Mouse (Mus musculus) heart, embryonic 11.5 days (tissue): ENCODE measurements around the gene Synpo2l. TPM values are rescaled to one million over a fixed set of nuclear protein-coding genes. Genes with fewer than 3 reads are reported as not detected.

Experiments
- ATAC-seq: fragments of 200-750 bp; cut with Nextera tagmentation; replicated peaks from 2 replicates; pipeline ENCODE4 v1.8.0; 2017; ENCODE audit warnings: moderate library complexity; ENCODE audit not compliant: insufficient number of reproducible peaks, low FRiP score, low TSS enrichment
- H3K27ac ChIP-seq: fragments of 300-500 bp; sonication (generic); 2 replicates; pipeline ENCODE4 v1.5.1; 2014; ENCODE audit warnings: mild to moderate bottlenecking, low read depth, low read length
- H3K27me3 ChIP-seq: fragments of 300-500 bp; sonication (generic); 2 replicates; pipeline ENCODE4 v1.6.1; 2014; ENCODE audit warnings: mild to moderate bottlenecking, low read length, mixed read lengths; ENCODE audit not compliant: control insufficient read depth, insufficient read depth
- H3K36me3 ChIP-seq: fragments of 300-500 bp; sonication (generic); 2 replicates; pipeline ENCODE4 v1.6.1; 2014; ENCODE audit warnings: mild to moderate bottlenecking, low read length, moderate library complexity, mixed read lengths; ENCODE audit not compliant: control insufficient read depth, insufficient read depth
- H3K4me1 ChIP-seq: fragments of 300-500 bp; sonication (generic); 2 replicates; pipeline ENCODE4 v1.6.1; 2014; ENCODE audit warnings: low read length; ENCODE audit not compliant: control insufficient read depth, insufficient read depth
- H3K4me2 ChIP-seq: fragments of 300-500 bp; sonication (generic); 2 replicates; pipeline ENCODE4 v1.6.1; 2014; ENCODE audit warnings: mild to moderate bottlenecking, moderate library complexity
- H3K4me3 ChIP-seq: fragments of 300-500 bp; sonication (generic); 2 replicates; pipeline ENCODE4 v1.5.1; 2014; ENCODE audit warnings: low read depth, low read length
- H3K9ac ChIP-seq: fragments of 300-500 bp; sonication (generic); 2 replicates; pipeline ENCODE4 v1.6.1; 2014; ENCODE audit warnings: mild to moderate bottlenecking, low read depth, low read length, moderate library complexity
- H3K9me3 ChIP-seq: fragments of 300-500 bp; sonication (generic); replicated peaks from 2 replicates; pipeline ENCODE4 v1.6.1; 2016; ENCODE audit warnings: low read length; ENCODE audit not compliant: control insufficient read depth
- WGBS: fragments of 180-500 bp; shearing (Covaris S2); extraction: QIAGEN DNeasy Blood & Tissue Kit; methylation state at CpG from one replicate; pipeline ENCODE4 v1.1.7; 2014; ENCODE audit not compliant: insufficient replicate concordance; 5-methylcytosine and 5-hydroxymethylcytosine counted together
- polyA plus RNA-seq: library from polyadenylated mRNA; unstranded; fragments of >200 nt; fragmentation: Nextera tagmentation; extraction: Ambion mirVana; gene quantifications from 2 replicates; pipeline ENCODE4 v1.2.1, GENCODE M21; 2014

Gene Synpo2l
- polyA plus RNA-seq, 1 experiment from 2014 or later: 106 TPM

DNA sequence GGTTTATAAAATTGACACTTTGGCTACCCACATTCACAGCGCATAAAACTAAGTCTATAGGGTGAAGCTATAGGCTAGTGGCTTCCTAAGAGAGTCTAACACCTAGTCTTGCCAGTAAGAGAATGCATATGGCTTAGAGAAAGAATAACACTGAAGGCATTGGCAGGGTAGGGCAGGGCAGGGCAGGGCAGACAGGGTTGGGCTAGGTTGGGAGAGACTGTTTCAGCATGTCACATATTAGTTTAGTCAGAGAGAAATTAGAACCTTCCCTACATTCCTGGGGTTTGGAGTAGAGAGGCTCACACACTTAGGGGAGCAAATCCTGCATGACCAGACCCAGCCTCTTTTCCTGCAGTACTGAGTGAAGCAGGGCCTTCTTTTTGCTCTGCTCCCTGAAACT, 685 bp downstream of the Synpo2l start:
- H3K4me2 ChIP-seq: peak overlapping the region; percentile 57

DNA sequence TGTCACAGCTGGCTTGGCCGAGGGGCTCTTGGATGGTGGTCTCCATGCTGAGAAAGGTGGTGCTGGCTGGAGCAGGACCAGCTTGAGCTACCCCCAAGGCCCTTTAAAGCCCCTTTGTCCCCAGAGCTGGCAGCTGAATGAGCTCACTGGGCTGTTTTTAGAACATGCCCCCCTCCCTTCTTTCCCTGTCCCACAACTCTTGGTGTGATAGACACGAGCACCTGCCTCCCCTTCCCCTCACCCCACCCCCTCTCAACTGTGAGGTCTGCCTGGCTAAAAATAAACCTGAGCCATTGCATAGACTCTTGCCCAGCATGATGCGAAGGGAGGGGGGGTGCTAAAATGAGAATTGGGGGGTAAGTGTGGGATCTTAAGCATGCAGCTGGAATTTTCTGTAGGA, 3.7 kb downstream of the Synpo2l start:
- Histone ChIP-seq H3K4me1 (peaks cover 31% of the 10 kb centered on the region), H3K9me3 (no peaks in the 10 kb centered on the region), H3K36me3 (no peaks in the 10 kb centered on the region), H3K4me2 (peak overlapping the region; percentile 92), H3K27ac (peak overlapping the region; percentile 97), H3K27me3 (no peaks in the 10 kb centered on the region), H3K4me3 (peak overlapping the region; percentile 52), H3K9ac (peak overlapping the region; percentile 87)
- peak; percentile 29; the same call in 1 of the 2 replicates for ATAC-seq
- WGBS: 21% methylated on average over 3 of the region's 3 CpGs

More for the DNA sequence above, 685 bp downstream of the Synpo2l start:
- 56% methylated on average over 1 of the region's 1 CpGs for WGBS
- Histone ChIP-seq H3K4me1 (peaks cover 17% of the 10 kb centered on the region), H3K27me3 (no peaks in the 10 kb centered on the region), H3K9me3 (no peaks in the 10 kb centered on the region), H3K27ac (peak overlapping the region; percentile 73), H3K9ac (peak overlapping the region; percentile 65), H3K4me3 (peak overlapping the region; percentile 34), H3K36me3 (no peaks in the 10 kb centered on the region)
- no peak for ATAC-seq

DNA sequence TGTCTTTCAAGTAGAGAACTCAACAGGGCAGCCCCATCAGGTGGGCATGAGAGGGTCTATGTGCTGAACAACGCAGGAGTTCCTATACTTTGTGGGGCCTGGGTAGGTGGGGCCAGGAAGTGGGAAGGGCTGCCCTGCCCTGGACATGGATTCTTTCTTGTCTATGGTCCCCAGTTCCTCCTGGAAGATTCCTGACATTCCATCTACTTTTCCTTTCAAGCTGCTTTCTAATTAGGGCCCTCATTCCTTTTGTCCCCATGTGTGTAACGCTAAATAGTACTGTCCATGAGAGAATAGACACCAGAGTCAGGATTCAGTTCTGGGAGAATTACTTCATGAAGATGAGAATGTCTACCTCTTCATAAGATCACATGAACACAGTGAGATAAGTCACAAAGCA, 4.6 kb downstream of the Synpo2l start:
- H3K4me3 ChIP-seq: peak overlapping the region; percentile 52
- 18% methylated on average over 2 of the region's 2 CpGs for WGBS
- H3K4me1 ChIP-seq: peaks cover 27% of the 10 kb centered on the region
- peak overlapping the region; percentile 87 for H3K9ac ChIP-seq
- no peaks in the 10 kb centered on the region for H3K36me3 ChIP-seq
- H3K9me3 ChIP-seq: no peaks in the 10 kb centered on the region
- H3K4me2 ChIP-seq: peak overlapping the region; percentile 92
- ATAC-seq: no peak
- peak overlapping the region; percentile 97 for H3K27ac ChIP-seq
- no peaks in the 10 kb centered on the region for H3K27me3 ChIP-seq

DNA sequence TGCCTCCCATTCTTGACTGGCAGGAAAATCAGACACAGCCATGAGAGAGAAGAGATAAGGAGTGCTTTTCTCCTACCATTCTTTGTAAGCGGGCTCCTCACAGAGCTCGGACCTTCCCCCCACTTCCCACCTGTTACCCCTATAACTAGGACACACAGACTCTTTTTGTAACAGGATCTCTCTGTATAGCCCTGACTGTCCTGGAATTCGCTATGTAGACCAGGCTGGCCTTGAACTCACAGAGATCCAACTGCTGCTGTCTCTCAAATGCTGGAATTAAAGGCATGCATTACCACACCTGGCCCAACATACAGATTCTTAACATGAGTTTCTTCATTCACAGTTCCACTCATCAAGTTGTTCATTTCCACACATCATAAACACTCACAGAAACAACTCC, 5.4 kb downstream of the Synpo2l start:
- Histone ChIP-seq H3K4me3 (peak overlapping the region; percentile 52), H3K4me1 (peaks cover 27% of the 10 kb centered on the region), H3K9ac (peak overlapping the region; percentile 87), H3K27me3 (no peaks in the 10 kb centered on the region), H3K9me3 (no peaks in the 10 kb centered on the region), H3K27ac (peak overlapping the region; percentile 97), H3K36me3 (no peaks in the 10 kb centered on the region), H3K4me2 (peak overlapping the region; percentile 92)
- ATAC-seq: no peak
- WGBS: 38% methylated on average over 3 of the region's 3 CpGs

DNA sequence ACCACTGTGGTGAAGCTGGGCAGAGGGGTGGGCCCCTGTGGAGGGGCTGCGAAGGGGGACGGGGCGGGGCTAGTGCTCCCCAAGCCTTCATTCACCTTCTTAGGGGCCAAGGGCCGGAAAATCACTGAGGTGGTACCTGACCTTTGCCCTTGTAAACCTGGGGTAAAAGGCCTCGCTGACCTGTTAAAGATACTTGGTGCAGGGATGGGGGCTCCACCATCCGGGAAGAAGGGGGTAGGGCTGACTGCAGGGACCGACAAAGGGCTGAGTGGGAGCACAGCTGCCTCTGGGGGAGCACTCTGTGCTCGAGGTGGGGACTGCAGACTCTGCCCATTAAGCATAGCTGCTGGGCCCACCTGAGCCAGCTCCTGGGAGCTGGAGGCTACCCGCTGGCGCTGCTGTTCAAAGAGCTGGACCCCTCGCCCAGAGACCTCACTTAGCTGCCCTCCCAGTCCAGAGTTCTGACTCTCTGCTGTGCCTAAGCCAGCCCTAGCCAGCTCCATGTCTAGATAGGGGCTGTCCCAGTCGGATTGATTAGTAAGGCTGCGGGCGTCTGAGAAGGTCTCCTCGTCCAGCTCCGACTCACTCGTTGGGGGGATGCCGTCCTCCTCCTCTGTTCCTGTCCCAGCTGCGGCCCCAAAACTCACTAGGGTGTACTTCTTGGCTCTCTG, 6.4 kb downstream of the Synpo2l start:
- Histone ChIP-seq H3K9me3 (no peaks in the 10 kb centered on the region), H3K36me3 (no peaks in the 10 kb centered on the region), H3K4me3 (peak overlapping the region; percentile 52), H3K4me1 (peaks cover 28% of the 10 kb centered on the region), H3K27ac (peak overlapping the region; percentile 97), H3K4me2 (peak overlapping the region; percentile 92), H3K9ac (peak overlapping the region; percentile 87), H3K27me3 (no peaks in the 10 kb centered on the region)
- WGBS: 9% methylated on average over 19 of the region's 19 CpGs
- no peak; the same call in 1 of the 2 replicates for ATAC-seq

DNA sequence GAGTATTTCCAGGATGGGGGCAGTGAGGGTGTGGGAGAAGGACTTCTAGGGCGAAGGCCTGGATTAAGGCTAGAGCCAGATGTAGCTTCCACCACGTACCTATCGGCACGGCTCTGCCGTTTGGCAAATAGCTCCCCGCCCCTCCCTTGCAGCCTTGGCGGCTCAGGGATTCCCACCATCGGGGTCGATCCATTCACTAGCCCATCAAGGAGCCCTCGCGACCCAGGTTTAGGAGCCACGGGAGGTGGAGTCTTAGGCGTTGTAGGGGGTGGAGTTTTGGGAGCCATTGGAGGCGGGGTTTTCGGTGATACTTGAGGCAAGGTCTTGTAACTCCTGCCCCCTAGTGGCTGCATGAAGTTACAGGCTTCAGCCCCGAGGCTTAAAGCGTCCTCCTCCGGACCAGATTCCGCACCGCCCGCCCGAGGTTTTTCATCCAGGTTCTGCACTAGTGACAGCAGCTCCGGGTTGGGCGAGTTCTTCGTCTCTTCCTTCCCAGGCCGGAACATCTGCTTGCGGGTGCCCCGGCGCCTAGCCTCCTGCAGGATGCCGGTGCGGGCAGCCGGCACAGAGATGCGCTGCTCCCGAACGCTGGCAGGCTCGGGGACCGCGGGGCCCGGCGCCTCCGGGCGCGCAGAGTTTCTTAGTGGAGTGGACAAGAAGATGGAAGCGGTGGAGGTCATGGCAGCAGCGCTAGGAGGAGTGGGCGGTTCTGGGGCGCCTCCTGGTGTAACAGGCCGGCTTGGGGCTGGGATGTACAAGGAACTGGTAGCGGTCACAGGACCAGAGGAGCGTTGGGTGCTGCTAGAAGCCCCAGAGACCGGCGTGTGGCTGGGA, 7.1 kb downstream of the Synpo2l start:
- Histone ChIP-seq H3K4me3 (peak overlapping the region; percentile 52), H3K27ac (peak overlapping the region; percentile 97), H3K27me3 (no peaks in the 10 kb centered on the region), H3K9me3 (no peaks in the 10 kb centered on the region), H3K4me2 (peak overlapping the region; percentile 92), H3K9ac (peak overlapping the region; percentile 87), H3K36me3 (no peaks in the 10 kb centered on the region), H3K4me1 (peaks cover 32% of the 10 kb centered on the region)
- peak; percentile 33; the same call in 1 of the 2 replicates for ATAC-seq
- WGBS: 2% methylated on average over 52 of the region's 52 CpGs

DNA sequence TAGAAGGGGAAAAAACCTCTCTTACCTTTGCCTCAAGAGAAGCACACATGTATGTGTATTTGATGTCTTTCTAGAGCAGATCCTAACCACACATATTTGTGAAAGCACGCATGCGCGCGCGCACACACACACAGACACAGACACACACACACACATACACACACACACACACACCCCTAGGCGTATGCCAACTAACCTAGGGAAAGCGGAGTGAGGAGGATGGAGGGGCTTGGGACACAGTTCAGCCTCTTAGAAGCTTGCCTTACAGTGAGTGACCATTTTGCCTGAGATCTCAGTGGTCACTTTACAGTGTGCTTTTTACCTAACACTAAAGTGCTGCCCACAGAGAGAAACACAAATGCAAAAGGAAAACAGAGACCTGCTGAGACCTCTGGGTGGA, 8.5 kb downstream of the Synpo2l start:
- Histone ChIP-seq H3K27ac (peak overlapping the region; percentile 7; the same call in 1 of the 2 replicates), H3K4me1 (peaks cover 30% of the 10 kb centered on the region), H3K9me3 (no peaks in the 10 kb centered on the region), H3K27me3 (no peaks in the 10 kb centered on the region), H3K4me3 (no peak overlapping the region), H3K4me2 (no peak overlapping the region), H3K36me3 (no peaks in the 10 kb centered on the region), H3K9ac (no peak overlapping the region; the same call in 1 of the 2 replicates)
- WGBS: 90% methylated on average over 7 of the region's 7 CpGs
- no peak for ATAC-seq

DNA sequence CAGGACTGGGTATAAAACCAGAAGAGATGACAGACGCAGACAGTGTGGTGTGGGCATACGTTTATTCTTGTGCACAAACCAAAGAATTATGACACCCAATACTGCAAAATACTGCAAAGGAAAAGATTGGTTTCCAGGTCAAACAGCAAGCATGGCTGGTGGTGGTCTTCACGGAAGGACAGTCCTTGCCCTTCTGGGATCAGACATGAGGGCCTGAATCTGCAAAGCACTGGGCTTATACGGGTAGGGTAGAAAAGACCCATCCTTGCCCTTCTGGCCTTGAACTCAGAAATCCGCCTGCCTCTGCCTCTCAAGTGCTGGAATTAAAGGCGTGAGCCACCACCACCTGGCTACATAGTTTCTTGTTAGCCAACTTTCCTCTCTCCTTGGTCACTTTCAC, 9.3 kb downstream of the Synpo2l start:
- Histone ChIP-seq H3K36me3 (no peaks in the 10 kb centered on the region), H3K4me2 (no peak overlapping the region), H3K4me3 (no peak overlapping the region), H3K4me1 (peaks cover 30% of the 10 kb centered on the region), H3K27ac (no peak overlapping the region), H3K9me3 (no peaks in the 10 kb centered on the region), H3K9ac (no peak overlapping the region), H3K27me3 (no peaks in the 10 kb centered on the region)
- WGBS: 71% methylated on average over 6 of the region's 6 CpGs
- no peak for ATAC-seq
